Mouse (Mus musculus): Measurements from ENCODE around the gene Ctu1.

GRCm38 (mm10) chr7:43690118-43690517 lies 18.3 kb downstream of the Ctu1 start, which contains the start of gene Klk14:
- TF ChIP-seq CTCF (IDR thresholded peaks at IDR 0.05; ENCODE audit: control insufficient read depth, insufficient read depth, insufficient read length) (no peak), MYOD1 (IDR thresholded peaks at IDR 0.05; ENCODE audit: control insufficient read depth, insufficient read length, low read depth) (no peak), CEBPB (IDR thresholded peaks at IDR 0.05; ENCODE audit: low read depth) (no peak), MYOG (IDR thresholded peaks at IDR 0.05; ENCODE audit: control insufficient read depth, extremely low read depth, insufficient read length) (no peak)

Measured in C2C12 (cell line).